Mouse (Mus musculus): Measurements from ENCODE around the gene Nrarp. TPM values are rescaled to one million over a fixed set of nuclear protein-coding genes. Genes with fewer than 3 reads are reported as not detected.
A peak's percentile ranks its signal among the peaks of the same experiment; 100 is the strongest.

The Nrarp gene
- polyA plus RNA-seq, 1 experiment from 2014 or later, result 70.9 TPM

DNA sequence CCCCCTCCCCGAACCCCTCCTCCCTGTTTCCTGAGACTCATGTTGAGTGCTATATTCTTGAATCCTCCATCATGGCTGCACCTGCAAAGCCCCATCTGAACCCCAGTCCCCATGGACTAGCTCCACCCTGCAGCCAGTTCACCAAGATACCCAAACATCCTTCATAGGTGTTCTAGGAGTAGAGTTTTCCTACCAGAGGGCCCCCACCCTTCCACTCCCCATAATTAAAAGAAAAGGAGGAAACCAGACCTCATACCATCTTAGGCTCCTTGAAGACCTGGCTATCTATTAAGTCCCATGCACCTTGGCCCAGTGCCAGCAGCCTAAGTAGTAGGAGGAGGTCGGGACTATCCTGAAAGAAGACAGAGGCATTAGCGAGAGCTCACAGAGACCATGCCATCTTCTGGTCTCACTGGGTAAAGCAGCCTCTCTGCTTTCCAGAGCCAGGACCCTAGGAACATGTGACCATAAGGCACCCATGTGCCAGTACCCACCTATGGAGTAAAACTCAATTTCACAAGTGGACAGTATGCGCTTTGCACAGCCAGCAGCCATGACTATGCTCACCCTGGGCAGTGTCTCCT, 23.2 kb downstream of the Nrarp start:
- H3K4me3 ChIP-seq, result no peak overlapping the region
- no peaks in the 10 kb centered on the region for H3K9me3 ChIP-seq (replicated peaks)
- H3K4me2 ChIP-seq (replicated peaks), result no peak overlapping the region
- peaks cover 83% of the 10 kb centered on the region for H3K36me3 ChIP-seq
- no peak overlapping the region for H3K27ac ChIP-seq
- no peak for ATAC-seq (ENCODE audit: low FRiP score)
- H3K4me1 ChIP-seq, result peaks cover under 1% of the 10 kb centered on the region; the same call in 1 of the 2 replicates
- no peaks in the 10 kb centered on the region for H3K27me3 ChIP-seq
- WGBS, result 76% methylated on average over 4 of the region's 4 CpGs
- H3K9ac ChIP-seq, result no peak overlapping the region

DNA sequence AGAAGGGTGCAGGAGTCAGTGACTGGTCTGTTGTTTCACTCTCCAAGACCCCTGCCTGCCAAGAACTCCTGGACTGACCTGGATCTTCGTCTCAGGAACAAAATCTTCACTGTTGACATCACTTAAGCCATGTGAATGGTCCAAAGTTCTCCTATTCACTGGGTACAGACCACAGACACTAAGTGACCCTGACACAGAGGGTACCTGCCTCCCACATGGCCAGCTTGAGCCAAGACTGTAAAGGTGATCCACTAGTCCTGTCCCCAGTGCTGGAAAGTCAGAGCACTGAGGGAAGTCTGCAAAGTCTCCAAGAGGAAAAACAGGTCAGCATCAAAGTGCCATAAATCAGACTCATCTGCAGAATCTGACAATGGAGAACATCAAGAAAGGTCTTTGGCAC, 27.0 kb downstream of the Nrarp start:
- no peak overlapping the region for H3K4me2 ChIP-seq (replicated peaks)
- H3K36me3 ChIP-seq, result peaks cover 47% of the 10 kb centered on the region
- H3K27me3 ChIP-seq, result no peaks in the 10 kb centered on the region
- H3K27ac ChIP-seq, result no peak overlapping the region
- ATAC-seq (ENCODE audit: low FRiP score), result no peak
- 90% methylated on average over 1 of the region's 1 CpGs for WGBS
- H3K9me3 ChIP-seq (replicated peaks), result no peaks in the 10 kb centered on the region
- H3K4me1 ChIP-seq, result peaks cover 24% of the 10 kb centered on the region
- no peak overlapping the region for H3K9ac ChIP-seq
- H3K4me3 ChIP-seq, result no peak overlapping the region

DNA sequence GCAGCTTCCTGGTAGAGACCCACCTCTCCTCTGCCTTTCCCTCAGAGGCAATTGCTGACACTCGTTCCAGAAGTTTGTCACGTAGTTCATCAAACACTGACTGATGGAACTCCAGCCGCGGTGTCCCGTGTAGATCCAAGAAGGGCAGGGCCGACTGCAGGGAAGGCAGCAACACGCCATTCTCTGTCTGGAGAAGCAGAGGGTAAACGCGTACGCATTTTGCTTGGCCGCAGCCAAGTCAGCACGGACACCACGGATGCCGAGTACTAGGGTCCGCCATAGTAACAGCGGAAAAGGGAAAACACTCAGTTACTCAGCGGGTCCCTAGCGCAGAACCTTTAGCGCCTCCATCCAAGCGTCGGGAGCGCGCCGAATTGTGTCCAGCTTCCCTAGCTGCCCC, 30.1 kb downstream of the Nrarp start:
- H3K4me3 ChIP-seq, result peak overlapping the region; percentile 68
- ATAC-seq (ENCODE audit: low FRiP score), result peak; percentile 61
- peak overlapping the region; percentile 86 for H3K27ac ChIP-seq
- under 1% methylated on average over 24 of the region's 24 CpGs for WGBS
- H3K4me1 ChIP-seq, result peaks cover 24% of the 10 kb centered on the region
- peak overlapping the region; percentile 84 for H3K9ac ChIP-seq
- peaks cover 16% of the 10 kb centered on the region for H3K36me3 ChIP-seq
- H3K27me3 ChIP-seq, result peaks cover 9% of the 10 kb centered on the region; the same call in 1 of the 2 replicates
- H3K4me2 ChIP-seq (replicated peaks), result peak overlapping the region; percentile 95
- no peaks in the 10 kb centered on the region for H3K9me3 ChIP-seq (replicated peaks)

GRCm38 (mm10) chr2:25211121-25211670, 30.6 kb downstream of the Nrarp start, which contains the start of gene Nelfb:
Gene Nelfb (minus strand): TSS chr2:25211489.
- no peaks in the 10 kb centered on the region for H3K9me3 ChIP-seq (replicated peaks)
- peak within 1 kb of the TSS; percentile 86 for H3K27ac ChIP-seq
- ATAC-seq (ENCODE audit: low FRiP score), result peak; percentile 95
- under 1% methylated on average over 44 of the region's 44 CpGs for WGBS
- peak within 1 kb of the TSS; percentile 68 for H3K4me3 ChIP-seq
- H3K4me1 ChIP-seq, result peaks cover 24% of the 10 kb centered on the region
- peaks cover 11% of the 10 kb centered on the region for H3K36me3 ChIP-seq
- peaks cover 9% of the 10 kb centered on the region; the same call in 1 of the 2 replicates for H3K27me3 ChIP-seq
- H3K4me2 ChIP-seq (replicated peaks), result peak within 1 kb of the TSS; percentile 95
- H3K9ac ChIP-seq, result peak within 1 kb of the TSS; percentile 84

DNA sequence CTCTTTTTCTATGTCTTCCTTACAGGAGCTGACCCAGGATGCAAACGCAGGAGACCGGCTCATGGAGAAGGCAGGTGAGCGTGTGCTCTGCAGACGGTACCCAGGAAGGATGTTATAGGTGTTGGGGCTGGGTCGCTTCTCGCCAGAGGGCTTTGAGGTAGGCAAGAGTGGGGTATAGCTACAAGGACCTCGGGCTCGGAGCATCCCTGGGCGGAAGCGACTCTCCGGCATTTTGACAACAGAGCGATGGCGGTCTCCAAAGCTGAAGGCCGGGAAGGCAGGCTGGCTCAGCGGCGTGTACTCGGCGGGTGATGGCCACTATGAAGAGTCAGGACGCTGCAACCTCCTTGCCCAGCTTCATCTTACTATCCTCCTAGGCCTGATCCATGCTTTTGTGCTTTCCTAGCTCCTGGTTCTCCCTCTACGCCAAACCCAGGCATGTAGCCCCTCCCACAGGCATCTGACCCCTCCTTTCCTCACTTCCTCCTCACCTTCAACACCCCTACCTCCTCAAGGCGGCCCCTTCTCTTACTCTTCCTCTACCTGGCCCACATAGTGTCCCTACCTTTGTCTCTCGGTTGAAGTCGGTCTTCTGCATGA, 32.8 kb downstream of the Nrarp start:
- 62% methylated on average over 23 of the region's 23 CpGs for WGBS
- no peak for ATAC-seq (ENCODE audit: low FRiP score)
- no peak overlapping the region for H3K4me2 ChIP-seq (replicated peaks)

GRCm38 (mm10) chr2:25214444-25214843, 33.9 kb downstream of the Nrarp start, which contains the start of gene Stpg3:
Gene Stpg3 (minus strand): TSS chr2:25214637.
- Histone ChIP-seq H3K9me3 (replicated peaks) (no peaks in the 10 kb centered on the region), H3K4me2 (replicated peaks) (no peak within 1 kb of the TSS), H3K27ac (no peak within 1 kb of the TSS), H3K4me3 (no peak within 1 kb of the TSS), H3K9ac (no peak within 1 kb of the TSS; the same call in 1 of the 2 replicates), H3K4me1 (peaks cover 17% of the 10 kb centered on the region), H3K27me3 (peaks cover 9% of the 10 kb centered on the region; the same call in 1 of the 2 replicates), H3K36me3 (no peaks in the 10 kb centered on the region)
- 71% methylated on average over 3 of the region's 3 CpGs for WGBS
- ATAC-seq (ENCODE audit: low FRiP score), result no peak

More for the DNA sequence above, 32.8 kb downstream of the Nrarp start:
- Histone ChIP-seq H3K4me1 (peaks cover 24% of the 10 kb centered on the region), H3K9me3 (replicated peaks) (no peaks in the 10 kb centered on the region), H3K27ac (no peak overlapping the region), H3K9ac (no peak overlapping the region; the same call in 1 of the 2 replicates), H3K36me3 (no peaks in the 10 kb centered on the region), H3K27me3 (peaks cover 9% of the 10 kb centered on the region; the same call in 1 of the 2 replicates), H3K4me3 (no peak overlapping the region)

- Histone ChIP-seq H3K27ac (no peak overlapping the region), H3K9me3 (replicated peaks) (no peaks in the 10 kb centered on the region), H3K27me3 (peaks cover 9% of the 10 kb centered on the region; the same call in 1 of the 2 replicates), H3K4me3 (no peak overlapping the region), H3K4me1 (peaks cover 3% of the 10 kb centered on the region; the same call in 1 of the 2 replicates), H3K4me2 (replicated peaks) (no peak overlapping the region), H3K9ac (no peak overlapping the region), H3K36me3 (peaks cover 5% of the 10 kb centered on the region)
- ATAC-seq (ENCODE audit: low FRiP score), result no peak
- 67% methylated on average over 2 of the region's 2 CpGs for WGBS
Observed at GRCm38 (mm10) chr2:25217666-25218065, 37.1 kb downstream of the Nrarp start.

DNA sequence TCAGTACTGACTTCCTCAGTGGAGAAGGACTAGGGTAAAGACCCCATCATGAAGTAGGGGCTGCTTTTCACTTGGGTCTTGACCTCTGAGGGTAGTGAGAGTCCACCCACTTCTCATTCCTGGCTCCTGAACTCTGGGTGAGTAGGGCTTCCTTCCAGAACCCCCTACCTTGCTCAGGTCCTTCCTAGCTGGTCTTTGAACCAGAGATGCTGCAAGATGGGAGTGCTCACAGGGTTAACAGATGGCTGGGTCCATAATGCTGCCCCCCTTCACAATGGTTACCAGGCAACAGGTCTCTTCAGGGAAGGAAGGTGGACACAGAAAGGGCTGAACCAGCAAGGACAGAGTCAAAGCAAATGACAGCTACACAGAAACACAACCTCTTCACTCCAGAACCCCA, 37.9 kb downstream of the Nrarp start, which contains the start of gene Fam166a:
TSS of gene Fam166a (plus strand) at position 301 of the 400 bp plus-strand sequence.
- Histone ChIP-seq H3K27me3 (peaks cover 7% of the 10 kb centered on the region; the same call in 1 of the 2 replicates), H3K9me3 (replicated peaks) (no peaks in the 10 kb centered on the region), H3K36me3 (peaks cover 5% of the 10 kb centered on the region), H3K4me1 (peaks cover 7% of the 10 kb centered on the region), H3K4me3 (no peak within 1 kb of the TSS), H3K27ac (no peak within 1 kb of the TSS), H3K9ac (no peak within 1 kb of the TSS), H3K4me2 (replicated peaks) (no peak within 1 kb of the TSS)
- ATAC-seq (ENCODE audit: low FRiP score), result no peak

- Histone ChIP-seq H3K9ac (no peak overlapping the region), H3K36me3 (peaks cover 5% of the 10 kb centered on the region), H3K4me2 (replicated peaks) (no peak overlapping the region), H3K9me3 (replicated peaks) (no peaks in the 10 kb centered on the region), H3K27ac (no peak overlapping the region), H3K27me3 (no peaks in the 10 kb centered on the region), H3K4me3 (no peak overlapping the region), H3K4me1 (peaks cover 16% of the 10 kb centered on the region)
- ATAC-seq (ENCODE audit: low FRiP score), result no peak
- WGBS, result 75% methylated on average over 5 of the region's 5 CpGs
Observed at GRCm38 (mm10) chr2:25221331-25221772, 40.8 kb downstream of the Nrarp start.

DNA sequence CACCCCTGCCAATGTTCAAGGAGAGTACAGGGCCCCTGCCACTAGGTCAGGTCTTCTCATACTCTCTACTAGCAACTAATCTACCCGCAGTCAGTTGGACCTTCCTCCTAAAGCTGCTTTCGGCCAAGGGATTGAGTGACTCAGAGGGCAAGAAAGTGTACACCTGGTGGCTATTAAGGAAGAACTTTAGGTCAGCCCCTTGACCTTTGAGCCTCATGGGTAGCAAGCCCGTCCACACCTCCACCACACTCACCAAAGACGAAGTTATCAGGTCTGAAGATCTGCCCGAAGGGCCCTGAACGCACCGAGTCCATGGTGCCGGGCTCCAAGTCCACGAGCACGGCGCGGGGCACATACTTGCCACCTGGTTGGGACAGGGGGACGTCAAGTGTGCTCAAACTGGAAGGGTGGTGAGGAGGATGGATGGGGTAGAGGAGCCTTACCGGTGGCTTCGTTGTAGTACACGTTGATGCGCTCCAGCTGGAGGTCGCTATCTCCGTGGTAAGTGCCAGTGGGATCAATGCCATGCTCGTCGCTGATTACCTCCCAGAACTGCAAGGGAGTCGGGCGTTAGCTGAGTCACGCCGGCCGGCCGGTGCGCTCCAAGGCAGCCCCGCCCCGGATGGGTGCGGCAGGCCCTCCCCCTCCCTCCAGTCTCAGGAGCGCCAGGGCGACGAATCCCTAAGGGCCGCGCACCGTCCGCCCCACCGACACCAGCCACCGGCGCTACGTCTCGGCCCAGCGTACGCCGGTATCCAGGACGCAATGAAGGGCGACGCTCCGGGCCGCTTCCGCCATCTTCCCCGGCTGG, 43.3 kb downstream of the Nrarp start:
- peak overlapping the region; percentile 81 for H3K4me2 ChIP-seq (replicated peaks)
- WGBS, result 2% methylated on average over 45 of the region's 53 CpGs
- ATAC-seq (ENCODE audit: low FRiP score), result peak; percentile 57

GRCm38 (mm10) chr2:25224492-25224765, 43.9 kb downstream of the Nrarp start, which contains the start of gene Tubb4b:
Gene Tubb4b (minus strand): TSS chr2:25224702.
- H3K36me3 ChIP-seq, result peaks cover 5% of the 10 kb centered on the region
- peak within 1 kb of the TSS; percentile 81 for H3K4me2 ChIP-seq (replicated peaks)
- no peaks in the 10 kb centered on the region for H3K9me3 ChIP-seq (replicated peaks)
- H3K27me3 ChIP-seq, result 0 out of 2 replicates have a peak, but pooled peaks cover 2% of the 10 kb centered on the region
- WGBS, result 0% methylated on average over 17 of the region's 17 CpGs
- H3K9ac ChIP-seq, result peak within 1 kb of the TSS; percentile 84
- H3K4me3 ChIP-seq, result peak within 1 kb of the TSS; percentile 72
- H3K4me1 ChIP-seq, result peaks cover 23% of the 10 kb centered on the region
- peak within 1 kb of the TSS; percentile 97 for H3K27ac ChIP-seq
- no peak for ATAC-seq (ENCODE audit: low FRiP score)

More for the DNA sequence above, 43.3 kb downstream of the Nrarp start:
- peak overlapping the region; percentile 84 for H3K9ac ChIP-seq
- H3K9me3 ChIP-seq (replicated peaks), result no peaks in the 10 kb centered on the region
- peaks cover 22% of the 10 kb centered on the region for H3K4me1 ChIP-seq
- H3K27me3 ChIP-seq, result no peaks in the 10 kb centered on the region
- H3K36me3 ChIP-seq, result peaks cover 5% of the 10 kb centered on the region
- H3K27ac ChIP-seq, result peak overlapping the region; percentile 91
- H3K4me3 ChIP-seq, result peak overlapping the region; percentile 72

Measured in hindbrain, embryonic 12.5 days (tissue).